Mouse (Mus musculus): ENCODE measurements at regions not wholly inside any gene's neighbourhood (a gene's known extent, or its start where the extent isn't known, plus 50 kb on each side); places are given as distances from the start of the nearest gene placed in this dataset.

DNA sequence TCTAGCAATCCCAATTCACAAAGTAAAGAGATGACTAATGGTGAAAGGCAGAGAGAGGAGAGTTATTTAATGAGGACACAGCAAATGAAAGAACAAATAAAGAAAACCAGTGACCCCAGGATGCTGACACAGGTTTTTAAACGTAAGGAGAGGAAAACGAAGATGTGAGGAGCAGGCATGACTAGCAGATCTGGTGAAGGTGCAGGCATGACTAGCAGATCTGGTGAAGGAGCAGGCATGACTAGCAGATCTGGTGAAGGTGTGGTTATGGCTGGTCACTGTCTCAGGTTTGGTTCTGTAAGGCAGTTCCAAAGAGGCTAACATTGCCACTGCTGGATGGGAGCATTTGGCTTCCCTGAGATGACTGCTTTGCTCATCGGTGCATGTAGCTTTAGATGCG, 57.0 kb downstream of the Mbl2 start:
- no peak for DNase-seq (ENCODE audit: extremely low spot score)

DNA sequence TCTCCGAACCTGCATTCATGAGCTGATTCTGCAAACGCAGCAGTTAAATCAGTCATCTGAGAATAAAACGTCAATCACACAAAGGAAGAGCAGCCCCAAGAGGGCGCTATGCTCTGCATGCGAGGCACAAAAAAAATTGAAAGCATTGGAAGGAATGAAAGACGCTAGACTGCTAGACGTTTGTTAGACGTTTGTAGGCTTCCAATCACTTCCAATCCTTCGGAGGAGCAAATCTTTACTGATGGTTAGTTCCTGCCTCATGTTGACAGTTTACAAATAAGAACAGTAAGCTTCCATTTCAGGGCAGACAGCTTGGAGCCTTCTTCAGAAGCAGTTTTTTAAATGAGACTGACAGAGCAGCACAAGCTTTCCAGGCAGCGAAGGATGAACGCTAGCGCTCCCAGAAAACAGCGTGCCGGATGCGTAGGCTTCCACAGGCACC, 62.5 kb downstream of the Mbl2 start:
- DNase-seq (ENCODE audit: extremely low spot score), result no peak

DNA sequence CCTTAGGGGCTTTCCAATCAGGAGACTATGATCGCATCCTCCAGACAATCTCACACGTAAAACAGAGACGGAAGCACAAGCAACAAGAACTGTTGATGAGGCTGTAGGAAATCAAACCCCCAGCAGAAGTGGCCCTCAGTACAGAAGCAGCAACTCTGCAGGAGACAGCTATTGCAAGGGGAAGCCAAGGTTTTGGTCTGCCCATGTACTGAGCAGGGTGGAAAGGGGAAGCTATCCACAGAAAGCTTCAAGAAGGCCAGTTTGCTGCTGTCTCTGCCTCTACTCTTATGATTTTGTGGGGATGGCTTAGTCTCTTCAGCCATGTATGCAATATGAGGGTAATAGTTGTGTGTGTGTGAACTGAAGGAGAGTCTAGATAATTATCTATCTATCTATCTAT, 63.3 kb downstream of the Mbl2 start:
- no peak for DNase-seq (ENCODE audit: extremely low spot score)

DNA sequence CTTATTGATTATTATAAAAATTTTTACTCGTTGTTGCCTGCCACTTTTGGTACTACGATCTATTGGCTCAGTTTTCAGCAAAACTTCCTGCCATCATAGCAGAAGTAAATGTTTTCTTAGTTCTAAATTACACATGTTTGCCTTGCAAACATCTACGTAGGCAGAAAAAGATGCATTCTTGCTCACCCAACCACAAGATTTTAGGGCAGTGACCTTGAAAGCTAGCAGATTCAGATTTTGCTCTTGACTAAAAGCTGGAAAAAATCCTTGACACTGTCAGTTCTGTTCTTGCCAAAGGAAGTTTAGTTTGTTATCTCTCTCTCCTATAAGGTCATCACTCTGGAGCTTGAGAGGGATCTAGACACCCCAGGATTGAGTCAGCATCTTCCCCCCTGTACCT, 66.8 kb downstream of the Mbl2 start:
- no peak for DNase-seq (ENCODE audit: extremely low spot score)

DNA sequence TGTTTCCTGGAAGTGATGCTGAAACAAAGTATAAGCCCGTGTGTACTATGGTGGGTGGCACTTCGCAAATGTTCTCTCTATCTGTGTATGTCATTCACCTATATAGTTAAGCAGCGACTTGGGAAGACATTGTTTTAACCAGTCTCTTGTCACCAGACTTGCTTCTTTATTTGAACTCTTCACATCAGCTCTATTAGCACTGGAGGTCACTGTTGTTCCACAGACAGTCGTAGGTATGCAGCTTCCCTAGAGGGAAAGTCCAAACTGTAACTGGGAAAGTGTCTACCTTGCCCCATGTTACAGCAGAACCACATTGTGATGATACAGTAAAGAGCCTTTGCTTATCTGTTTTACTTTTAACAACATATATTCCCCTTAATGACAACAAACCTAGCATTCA, 69.5 kb downstream of the Mbl2 start:
- DNase-seq (ENCODE audit: extremely low spot score), result no peak

DNA sequence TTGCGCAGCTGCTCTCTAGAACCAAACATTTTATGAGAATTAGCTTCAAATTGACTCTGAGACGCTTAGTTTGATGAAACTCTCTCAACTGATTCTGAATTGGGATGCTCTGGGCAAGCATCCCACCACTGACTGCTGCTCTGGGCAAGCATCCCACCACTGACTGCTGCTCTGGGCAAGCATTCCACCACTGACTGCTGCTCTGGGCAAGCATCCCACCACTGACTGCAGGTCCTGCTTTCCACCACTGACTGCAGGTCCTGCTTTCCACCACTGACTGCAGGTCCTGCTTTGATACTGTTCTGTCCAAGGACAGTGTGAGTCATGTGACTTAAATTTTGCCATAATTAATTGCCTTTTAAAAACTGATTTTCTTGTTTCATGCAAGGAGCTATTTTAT, 73.6 kb downstream of the Mbl2 start:
- no peak for DNase-seq (ENCODE audit: extremely low spot score)

DNA sequence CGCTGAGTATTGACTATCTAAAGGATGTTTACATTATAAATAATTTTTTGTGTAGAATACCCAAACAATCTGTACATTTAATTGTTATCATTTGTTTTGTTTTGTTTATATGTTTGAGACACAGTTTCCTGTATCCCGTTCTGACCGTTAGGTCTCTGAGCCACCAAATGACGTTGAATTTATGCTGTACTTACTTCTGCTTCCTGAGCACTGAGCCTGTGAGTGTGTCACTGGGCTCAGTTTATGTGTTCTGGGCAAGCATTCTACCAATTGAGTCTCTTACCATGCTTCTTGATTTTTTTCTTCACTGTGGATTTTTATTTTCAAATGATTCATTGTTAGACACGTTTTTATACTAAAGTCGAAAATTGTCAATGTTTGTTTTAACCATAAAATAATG, 74.2 kb downstream of the Mbl2 start:
- DNase-seq (ENCODE audit: extremely low spot score), result no peak

DNA sequence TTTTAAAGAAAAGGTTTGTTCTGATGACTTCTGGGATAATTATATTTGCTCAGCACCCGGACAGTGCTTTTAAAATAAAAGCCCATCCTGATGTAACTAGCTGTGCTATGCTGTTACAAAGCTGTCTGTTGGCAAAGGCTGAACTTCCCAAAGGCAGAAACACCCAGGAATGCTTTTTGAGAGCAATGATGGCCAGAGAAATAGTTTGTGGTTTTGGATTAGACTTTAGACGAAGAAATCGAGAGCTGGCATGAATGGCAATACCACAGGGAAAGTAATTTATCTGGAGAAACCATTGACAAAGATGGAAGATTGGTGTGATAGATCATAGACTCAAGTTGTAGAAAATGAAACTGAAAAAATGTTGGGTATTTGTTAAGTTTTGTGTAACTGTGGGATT, 84.6 kb downstream of the Mbl2 start:
- DNase-seq (ENCODE audit: extremely low spot score), result no peak

DNA sequence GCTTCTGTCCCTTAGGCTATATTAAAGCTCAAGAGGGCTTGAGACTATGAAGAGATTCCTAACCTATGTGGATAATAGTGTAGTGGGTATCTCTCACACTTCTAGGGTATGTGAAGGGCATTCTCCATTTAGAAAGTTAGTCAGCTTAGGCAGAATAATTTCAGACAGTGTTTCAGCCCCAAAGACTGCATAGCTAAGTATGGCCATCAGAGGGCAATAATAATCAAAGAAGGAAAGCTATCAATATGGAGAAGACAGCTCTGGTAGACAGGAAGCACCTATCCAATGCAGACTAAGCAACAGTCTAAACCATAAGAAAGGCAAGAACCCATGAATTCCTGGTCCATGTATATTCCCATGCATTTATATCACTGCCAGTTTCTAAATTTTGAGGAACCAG, 95.0 kb downstream of the Mbl2 start:
- no peak for DNase-seq (ENCODE audit: extremely low spot score)

DNA sequence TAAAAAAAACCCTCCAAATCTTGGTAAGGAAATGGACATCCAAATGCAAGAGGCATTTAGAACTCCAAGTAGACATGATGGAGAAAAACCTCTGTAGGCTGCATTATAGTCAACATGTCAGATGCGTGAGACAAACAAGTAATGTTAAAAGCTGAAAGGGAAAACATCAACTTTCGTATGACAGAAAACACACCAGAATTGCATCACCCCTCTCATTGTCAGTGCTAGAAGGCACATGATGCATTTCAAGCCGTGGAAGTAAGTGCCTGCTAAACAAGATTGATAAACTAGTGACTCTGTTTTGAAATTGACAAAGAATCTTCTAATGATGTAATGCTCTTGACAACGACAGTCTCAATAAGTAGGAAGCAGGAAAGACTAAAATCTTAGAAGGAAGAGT, 96.1 kb downstream of the Mbl2 start:
- no peak for DNase-seq (ENCODE audit: extremely low spot score)

DNA sequence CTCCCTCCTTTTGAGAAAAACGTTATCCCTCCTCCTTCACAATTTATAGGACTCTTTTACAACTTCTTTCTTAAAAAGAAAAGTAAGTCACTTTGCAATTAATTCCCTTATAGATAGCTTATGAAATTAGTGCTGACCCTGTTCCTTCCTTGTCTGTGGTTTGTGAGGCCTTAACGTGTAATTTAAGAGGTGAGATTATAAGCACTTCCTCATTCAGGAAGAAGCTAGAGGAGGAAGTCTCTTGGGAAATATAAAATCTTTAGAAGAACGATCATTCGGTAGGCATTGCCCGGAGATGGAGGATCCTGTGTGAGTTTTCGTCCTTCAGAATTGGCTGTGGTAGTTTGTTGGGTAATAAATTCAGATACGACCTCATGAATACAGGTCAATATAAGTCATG, 98.0 kb downstream of the Mbl2 start:
- no peak for DNase-seq (ENCODE audit: extremely low spot score)

DNA sequence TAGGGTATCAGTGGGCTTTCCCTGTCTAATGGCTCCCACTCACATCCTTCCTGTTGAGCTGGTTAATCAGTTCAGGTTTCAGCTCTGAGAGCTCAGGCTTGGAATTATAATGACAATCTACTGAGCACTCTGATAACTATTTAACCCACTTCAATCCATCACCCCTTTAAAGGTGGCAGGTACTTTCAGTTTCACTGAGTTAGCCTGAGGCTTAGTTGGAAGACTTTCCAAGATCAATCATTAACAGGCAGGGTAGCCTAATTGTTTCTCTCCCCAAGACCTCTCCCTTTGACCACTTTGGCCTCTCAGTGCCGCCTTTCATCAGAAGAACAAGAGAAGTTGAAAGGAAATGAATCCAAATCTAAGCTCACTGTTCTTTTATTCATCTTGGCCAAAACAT, 99.1 kb downstream of the Mbl2 start:
- no peak for DNase-seq (ENCODE audit: extremely low spot score)

DNA sequence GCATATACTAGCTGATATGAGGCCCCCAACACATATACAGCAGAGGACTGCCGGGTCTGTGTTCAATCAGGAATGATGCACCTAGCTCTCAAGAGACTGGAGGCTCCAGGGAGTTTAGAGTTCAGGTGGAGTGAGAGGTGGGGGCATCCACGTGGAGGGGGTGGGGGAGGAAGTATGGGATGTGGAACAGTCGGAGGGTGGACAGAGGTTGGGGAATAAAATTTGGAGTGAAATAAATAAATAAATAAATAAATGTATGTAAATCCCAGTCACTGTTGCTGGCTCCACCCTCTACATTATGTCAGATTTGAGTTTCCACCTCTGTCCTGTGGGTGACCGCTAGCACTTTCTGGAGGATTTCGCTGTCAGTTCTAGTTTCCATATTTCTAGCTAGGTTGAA, 111.7 kb downstream of the Mbl2 start:
- DNase-seq (ENCODE audit: extremely low spot score), result no peak

DNA sequence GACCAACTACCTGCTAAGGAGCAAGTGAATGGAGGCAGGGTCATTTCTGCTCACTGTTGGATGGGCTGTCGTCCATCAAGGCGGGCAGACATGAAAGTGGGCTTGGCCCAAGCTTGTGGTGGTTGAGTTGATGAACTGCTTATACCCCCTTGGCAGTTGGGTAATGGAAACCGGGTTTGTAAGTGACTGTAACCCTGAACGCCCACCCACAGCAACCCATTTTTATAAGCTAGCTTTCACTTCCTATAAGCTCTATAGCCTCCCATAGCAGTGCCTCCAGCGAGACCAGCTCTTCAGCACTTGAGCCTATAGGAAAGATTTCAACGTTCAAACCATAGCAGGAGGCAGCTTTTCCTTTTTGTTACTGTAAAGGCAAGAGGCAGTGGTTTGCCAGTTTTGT, 116.2 kb downstream of the Mbl2 start:
- no peak for DNase-seq (ENCODE audit: extremely low spot score)

DNA sequence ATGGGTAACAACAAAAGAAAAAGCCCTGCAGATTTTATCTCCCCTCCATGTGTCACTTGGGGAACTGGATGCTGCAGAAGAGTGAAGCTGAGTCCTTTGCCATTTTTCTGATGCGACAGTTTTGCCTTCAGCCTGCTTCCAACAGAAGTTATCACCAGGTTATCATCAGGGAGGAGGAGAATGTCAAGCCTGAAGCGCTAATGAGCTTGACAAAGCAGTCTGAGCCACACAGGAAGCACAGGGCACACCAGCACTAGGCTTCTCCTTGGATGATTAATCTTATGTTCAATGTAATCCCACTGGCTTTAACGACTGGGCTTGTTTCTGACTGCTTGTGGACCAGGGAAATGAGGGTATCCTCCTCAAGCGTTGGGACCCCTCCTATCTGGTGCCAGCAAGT, 122.2 kb downstream of the Mbl2 start:
- no peak for DNase-seq (ENCODE audit: extremely low spot score)

DNA sequence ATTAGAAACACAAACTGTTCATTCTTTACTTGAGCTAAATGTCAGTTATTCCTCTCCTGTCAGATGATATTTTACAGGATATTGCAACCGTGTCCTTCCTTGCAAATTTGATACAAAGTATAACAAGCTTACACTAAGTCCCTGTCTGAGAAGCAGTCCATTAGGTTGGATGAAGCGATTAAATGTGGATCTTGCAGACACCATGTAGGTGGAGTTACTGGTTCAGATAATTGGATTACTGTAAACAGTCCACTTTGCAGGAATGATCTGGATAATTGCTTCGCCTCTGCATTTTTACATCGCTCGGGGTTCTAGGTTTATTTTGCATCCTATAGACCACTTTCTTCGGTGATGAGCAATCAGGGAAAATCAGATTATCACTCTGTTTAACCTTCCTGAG, 126.2 kb downstream of the Mbl2 start:
- no peak for DNase-seq (ENCODE audit: extremely low spot score)

DNA sequence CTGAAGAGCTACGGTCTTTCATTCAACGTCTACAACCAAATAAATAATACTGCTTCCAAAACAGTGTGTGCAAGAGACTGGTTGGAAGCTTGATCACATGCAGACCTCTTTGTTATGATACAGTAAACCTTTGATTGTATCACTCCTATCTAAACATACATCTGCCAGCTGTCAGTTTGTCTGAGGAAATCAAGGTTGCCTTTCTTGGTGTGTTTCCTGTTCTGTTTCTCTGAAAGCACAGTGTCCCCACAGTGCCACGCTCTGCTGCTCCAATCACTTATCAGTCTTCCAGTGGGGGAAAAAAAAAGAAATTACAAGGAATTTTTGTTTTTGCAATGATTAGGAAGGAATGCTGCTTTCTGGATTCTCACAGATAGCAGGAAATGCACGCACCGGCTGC, 139.2 kb downstream of the Mbl2 start:
- DNase-seq (ENCODE audit: extremely low spot score), result no peak

DNA sequence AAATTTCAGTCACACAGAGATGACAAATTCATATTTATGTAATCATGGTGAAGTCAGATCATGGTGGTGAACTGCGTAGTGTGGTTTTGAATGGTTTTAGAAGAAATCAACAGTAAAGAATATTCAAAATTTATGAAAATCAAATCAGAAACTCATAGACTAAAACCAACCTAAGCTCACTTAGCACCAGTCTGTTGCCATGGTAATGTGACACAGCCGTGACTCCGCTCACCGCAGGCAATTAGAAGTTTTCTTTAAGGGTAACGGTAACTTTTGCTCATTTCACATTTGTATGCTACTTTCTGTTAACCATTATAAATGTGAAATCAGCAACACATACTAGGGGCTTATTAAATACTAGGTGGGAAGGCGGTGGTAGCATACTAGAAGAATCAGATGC, 147.0 kb downstream of the Mbl2 start:
- DNase-seq (ENCODE audit: extremely low spot score), result no peak

DNA sequence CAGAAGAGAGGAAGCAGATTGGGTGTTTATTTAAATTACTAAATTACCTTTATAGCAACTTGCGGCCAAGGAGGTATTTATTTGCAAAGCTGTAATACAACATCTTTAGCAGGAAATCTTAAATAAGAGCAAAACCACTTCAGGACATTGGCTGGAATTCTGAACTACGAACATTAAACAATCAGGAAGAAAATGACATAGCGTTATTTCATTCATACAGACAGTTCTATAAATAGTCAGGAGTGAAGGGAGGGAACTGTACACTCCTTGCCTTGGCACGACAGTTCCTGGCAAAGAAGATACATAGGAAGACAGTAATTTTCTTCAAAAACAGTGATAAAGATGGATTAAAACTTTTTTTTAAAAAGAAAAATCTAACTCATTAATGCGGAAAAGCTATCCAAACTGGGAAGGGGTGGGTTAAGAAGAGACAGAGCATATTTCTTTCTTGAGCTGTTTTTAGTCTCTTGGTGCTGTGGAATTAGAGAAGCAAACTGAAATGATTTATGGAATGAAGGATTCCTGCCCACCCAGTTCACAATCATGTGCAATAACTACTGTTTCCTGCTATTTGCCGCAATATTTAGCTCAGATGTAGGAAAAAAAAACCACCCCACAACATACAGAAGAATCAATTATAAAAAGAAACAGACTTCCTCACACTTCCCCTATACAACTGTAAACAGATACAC, 147.9 kb downstream of the Mbl2 start:
- no peak for DNase-seq (ENCODE audit: extremely low spot score)

DNA sequence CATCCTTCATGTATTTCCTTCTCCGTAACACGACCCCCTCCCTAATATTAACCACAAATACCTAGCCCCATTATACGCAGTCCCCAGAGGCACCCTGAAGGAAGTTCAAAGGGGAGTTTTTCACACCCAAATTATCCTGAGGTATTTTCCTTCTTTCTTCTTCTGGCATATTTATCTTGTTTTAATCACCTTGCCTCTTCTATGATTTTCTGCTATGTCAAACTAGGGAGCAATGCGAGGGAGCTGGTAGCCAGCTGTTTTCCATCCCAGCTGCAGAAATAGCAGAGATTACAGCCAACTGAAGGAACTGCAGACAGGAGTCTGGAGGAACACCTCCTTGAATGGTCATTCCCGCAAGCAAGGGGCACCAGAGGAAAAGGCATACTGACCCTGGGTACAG, 155.7 kb downstream of the Dkk1 start:
- DNase-seq (ENCODE audit: extremely low spot score), result no peak

DNA sequence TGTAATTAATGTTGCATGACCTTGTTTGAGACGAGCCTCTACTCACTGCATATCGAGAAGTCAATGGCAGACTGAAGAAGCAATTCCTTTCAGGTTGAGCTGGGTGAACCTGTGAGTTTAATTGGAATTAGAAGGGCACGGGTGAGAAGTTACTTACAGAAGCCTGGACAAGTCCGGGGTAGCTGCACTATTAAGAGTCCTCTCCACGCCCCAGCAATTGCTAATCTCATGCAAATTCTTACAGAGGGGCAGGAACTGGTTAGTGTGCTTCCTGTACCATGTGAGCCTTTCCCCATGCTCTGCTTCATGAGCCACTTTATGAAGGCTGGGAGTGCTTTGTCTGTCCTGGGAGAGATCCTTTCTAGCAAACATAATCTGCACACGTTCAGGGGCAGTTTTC, 142.5 kb downstream of the Dkk1 start:
- no peak for DNase-seq (ENCODE audit: extremely low spot score)

DNA sequence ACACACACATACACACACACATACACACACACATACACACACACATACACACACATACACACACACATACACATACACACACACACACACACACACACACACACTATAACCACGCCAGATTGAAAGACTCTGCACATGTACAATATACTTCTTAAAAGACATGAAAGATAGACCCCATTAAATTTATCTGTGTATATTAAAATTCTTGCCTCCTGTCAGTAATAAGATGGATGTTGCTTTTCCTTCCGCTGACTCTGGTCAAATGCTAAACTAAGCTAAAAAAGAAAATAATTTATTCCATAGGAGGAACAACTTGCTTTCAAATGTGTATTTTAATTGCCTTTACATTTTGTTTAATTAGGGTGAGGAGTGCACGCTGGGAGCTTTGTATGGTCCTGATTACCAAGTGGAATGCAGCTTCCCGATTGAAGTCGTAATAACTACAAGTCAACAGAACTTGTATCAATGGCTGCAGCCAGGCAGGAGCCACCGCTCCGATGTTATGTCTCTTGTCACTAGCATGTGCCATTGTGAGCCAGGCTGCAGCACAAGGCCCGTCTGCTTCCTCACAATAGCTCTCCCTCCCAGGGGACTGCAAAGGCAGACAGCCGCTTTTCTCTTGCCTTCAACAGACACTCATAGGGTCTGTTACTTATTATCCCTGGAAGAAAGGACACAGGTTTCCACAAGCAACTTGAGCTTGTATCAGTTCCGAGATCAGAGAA, 129.7 kb downstream of the Dkk1 start:
- DNase-seq (ENCODE audit: extremely low spot score), result peak; percentile 68

DNA sequence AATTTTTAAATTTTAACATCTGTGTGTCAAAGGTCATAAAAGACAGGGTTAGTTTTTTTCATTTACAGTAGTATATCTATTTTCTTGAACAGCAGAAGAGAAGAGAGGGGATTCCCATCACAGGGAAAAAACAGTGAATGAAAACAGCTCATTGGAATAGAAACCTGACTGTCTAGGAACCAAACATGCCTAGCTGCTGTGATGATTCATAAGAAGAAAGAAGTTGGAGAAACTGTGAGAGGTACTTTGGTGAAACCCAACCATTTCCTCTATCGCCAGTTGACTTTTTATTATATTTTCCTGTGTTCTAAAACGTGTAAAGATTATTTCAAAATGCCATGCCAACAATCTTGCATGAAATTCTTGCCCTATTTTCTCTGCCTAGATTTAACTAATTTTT, 123.8 kb downstream of the Dkk1 start:
- DNase-seq (ENCODE audit: extremely low spot score), result no peak

DNA sequence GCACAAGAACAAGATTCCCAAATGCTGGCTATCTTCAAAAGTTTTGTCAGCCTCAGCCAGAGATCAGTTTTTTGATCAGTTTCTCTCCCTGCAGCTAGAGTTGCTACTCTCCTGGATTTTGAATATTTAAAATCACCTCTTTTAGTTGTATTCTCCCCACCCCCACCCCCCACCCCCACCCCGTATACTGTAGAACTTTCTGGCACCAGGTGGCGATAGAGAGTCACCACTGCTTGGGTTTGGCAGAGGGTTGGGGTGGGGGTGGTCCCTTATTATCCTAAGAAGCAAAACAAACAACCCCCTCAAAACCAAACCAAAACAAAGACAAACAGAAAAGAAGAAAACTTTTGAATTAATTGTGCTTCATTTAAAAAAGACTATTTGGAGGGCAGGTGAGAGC, 122.0 kb downstream of the Dkk1 start:
- DNase-seq (ENCODE audit: extremely low spot score), result no peak

Data from embryo, embryonic 9.5 days (tissue).